8 mouse cellular contexts compared by ENCODE assay signal in the genomic region with DNA sequence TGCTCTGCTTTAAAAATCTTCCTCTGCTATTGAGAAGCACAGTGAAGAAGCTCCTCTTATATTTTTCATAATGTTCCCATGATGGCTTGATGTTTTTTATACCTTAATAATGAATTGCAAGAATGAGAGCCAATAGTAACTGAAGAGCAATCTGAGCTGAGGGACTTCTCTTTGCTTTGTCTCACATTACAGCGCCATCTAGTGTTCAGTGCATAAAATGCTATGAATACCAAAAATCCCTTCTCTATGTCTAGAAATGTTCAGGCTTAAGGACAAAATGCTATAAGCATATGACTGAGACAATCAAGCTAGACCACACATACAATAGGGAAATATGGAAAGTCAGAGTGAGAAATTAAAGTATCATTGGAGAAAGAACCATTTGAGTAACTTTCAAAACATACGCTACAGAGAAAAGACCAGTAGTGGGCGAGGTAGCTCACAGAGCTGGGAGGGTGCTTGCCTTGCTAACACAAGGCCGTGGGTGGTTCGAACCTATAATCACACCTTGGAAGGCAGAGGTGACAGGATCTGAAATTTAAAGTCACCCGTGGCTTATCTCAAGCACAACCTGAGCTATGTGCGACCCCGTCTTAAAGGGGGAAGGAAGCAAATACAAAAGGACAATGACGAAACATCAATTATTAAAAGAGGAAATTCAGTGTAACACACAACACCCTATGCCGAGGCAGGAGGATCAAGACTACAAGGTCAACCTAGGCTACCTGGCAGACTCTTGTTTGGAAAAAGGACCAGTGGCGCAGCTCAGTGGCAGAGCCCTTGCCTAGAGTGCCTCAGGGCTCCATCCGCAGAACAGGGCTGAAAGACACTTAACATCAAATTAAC. TPM values are rescaled to one million over a fixed set of nuclear protein-coding genes. Genes with fewer than 3 reads are reported as not detected.
A peak's percentile ranks its signal among the peaks of the same experiment; 100 is the strongest.
DNase-seq lines count a peak whose midpoint lies in the region; ATAC-seq and TF ChIP-seq lines count a peak whose summit lies in the region.

No protein-coding gene starts in this region.

- no peak overlapping the region for H3K9ac ChIP-seq in forebrain, embryonic 15.5 days (replicated peaks)
- H3K9ac ChIP-seq in midbrain, embryonic 16.5 days (ENCODE audit: low read depth, low read length), result no peak overlapping the region

- H3K79me3 ChIP-seq in C2C12 (ENCODE audit: low read depth), result no peaks in the 10 kb centered on the region

- peak; percentile 38; the same call in 1 of the 2 replicates for ATAC-seq in forebrain, embryonic 15.5 days (replicated peaks)
- ATAC-seq in midbrain, embryonic 16.5 days, result peak; percentile 42; the same call in 1 of the 2 replicates

- no peak overlapping the region for H3K4me2 ChIP-seq in forebrain, embryonic 15.5 days (replicated peaks)
- no peak overlapping the region for H3K4me2 ChIP-seq in midbrain, embryonic 16.5 days (ENCODE audit: low read length)

- TF ChIP-seq CTCF in kidney, adult 2 months (conservative IDR thresholded peaks at IDR 0.05; ENCODE audit: insufficient read depth, insufficient read length, low read depth, low read length), result 0 out of 2 replicates have a peak, but pooled peaks have one; percentile 22
- TF ChIP-seq CTCF in C2C12 (IDR thresholded peaks at IDR 0.05; ENCODE audit: control insufficient read depth, insufficient read depth, insufficient read length), result peak; percentile 4

- DNase-seq in kidney, adult 2 months, result peak; percentile 38
- no peak for DNase-seq in kidney, postnatal 10 days
- peak; percentile 36 for DNase-seq in MEL-GATA-1-ER (ENCODE audit: extremely low read depth, low read depth)
- no peak for DNase-seq in left cerebral cortex, adult 18-20 months (ENCODE audit: low spot score in 2 of 2)
- DNase-seq in heart, embryonic 10.5 days (ENCODE audit: low spot score), result no peak

- no peaks in the 10 kb centered on the region for H3K79me2 ChIP-seq in C2C12 (ENCODE audit: control insufficient read depth, insufficient read depth)

- H3ac ChIP-seq in C2C12 (ENCODE audit: control insufficient read depth, insufficient read length, low read depth), result no peak overlapping the region

- H3K4me3 ChIP-seq in kidney, adult 2 months (ENCODE audit: insufficient read depth, low read depth, low read length), result no peak overlapping the region
- H3K4me3 ChIP-seq in C2C12 (ENCODE audit: insufficient read depth, poor library complexity, severe bottlenecking), result no peak overlapping the region
- no peak overlapping the region for H3K4me3 ChIP-seq in forebrain, embryonic 15.5 days
- no peak overlapping the region for H3K4me3 ChIP-seq in midbrain, embryonic 16.5 days (ENCODE audit: low read depth, low read length)
- no peak overlapping the region for H3K4me3 ChIP-seq in heart, embryonic 10.5 days

- no peak overlapping the region for H3K27ac ChIP-seq in kidney, adult 2 months (ENCODE audit: insufficient read depth, low read depth, low read length)
- H3K27ac ChIP-seq in forebrain, embryonic 15.5 days (replicated peaks), result no peak overlapping the region
- no peak overlapping the region for H3K27ac ChIP-seq in midbrain, embryonic 16.5 days (ENCODE audit: low read length)
- H3K27ac ChIP-seq in heart, embryonic 10.5 days, result no peak overlapping the region

- no peaks in the 10 kb centered on the region for H3K36me3 ChIP-seq in kidney, adult 2 months (ENCODE audit: control insufficient read depth, insufficient read depth, low read length)
- peaks cover 3% of the 10 kb centered on the region for H3K36me3 ChIP-seq in C2C12 (ENCODE audit: control insufficient read depth, insufficient read depth)
- H3K36me3 ChIP-seq in forebrain, embryonic 15.5 days, result no peaks in the 10 kb centered on the region
- no peaks in the 10 kb centered on the region; the same call in 1 of the 2 replicates for H3K36me3 ChIP-seq in midbrain, embryonic 16.5 days (ENCODE audit: control insufficient read depth, insufficient read depth, low read length)
- no peaks in the 10 kb centered on the region for H3K36me3 ChIP-seq in heart, embryonic 10.5 days

- TF ChIP-seq POLR2A in kidney, adult 2 months (IDR thresholded peaks at IDR 0.05; ENCODE audit: low read depth, low read length), result no peak

- no peaks in the 10 kb centered on the region for H3K9me3 ChIP-seq in forebrain, embryonic 15.5 days
- no peaks in the 10 kb centered on the region for H3K9me3 ChIP-seq in midbrain, embryonic 16.5 days (replicated peaks; ENCODE audit: control insufficient read depth, low read length, poor library complexity, severe bottlenecking)
- H3K9me3 ChIP-seq in heart, embryonic 10.5 days, result no peaks in the 10 kb centered on the region

- no peaks in the 10 kb centered on the region for H3K4me1 ChIP-seq in kidney, adult 2 months (ENCODE audit: control insufficient read depth, insufficient read depth, low read length)
- no peaks in the 10 kb centered on the region for H3K4me1 ChIP-seq in forebrain, embryonic 15.5 days
- no peaks in the 10 kb centered on the region for H3K4me1 ChIP-seq in midbrain, embryonic 16.5 days (ENCODE audit: control insufficient read depth, insufficient read depth, low read length)
- H3K4me1 ChIP-seq in heart, embryonic 10.5 days, result no peaks in the 10 kb centered on the region

- WGBS in kidney, adult 2 months, result 68% methylated on average over 12 of the region's 12 CpGs
- 77% methylated on average over 12 of the region's 12 CpGs for WGBS in forebrain, embryonic 15.5 days
- WGBS in midbrain, embryonic 16.5 days, result 77% methylated on average over 12 of the region's 12 CpGs
- WGBS in heart, embryonic 10.5 days, result 75% methylated on average over 12 of the region's 12 CpGs

- H3K27me3 ChIP-seq in kidney, adult 2 months (replicated peaks; ENCODE audit: control insufficient read depth, insufficient read depth, low read length), result no peaks in the 10 kb centered on the region
- H3K27me3 ChIP-seq in C2C12 (ENCODE audit: control insufficient read depth, insufficient read depth, insufficient read length), result no peaks in the 10 kb centered on the region
- H3K27me3 ChIP-seq in forebrain, embryonic 15.5 days, result no peaks in the 10 kb centered on the region
- H3K27me3 ChIP-seq in midbrain, embryonic 16.5 days (ENCODE audit: control insufficient read depth, insufficient read depth, low read depth, low read length), result no peaks in the 10 kb centered on the region
- H3K27me3 ChIP-seq in heart, embryonic 10.5 days (ENCODE audit: insufficient read depth, poor library complexity, severe bottlenecking), result no peaks in the 10 kb centered on the region

TF ChIP-seq in C2C12, 6 proteins besides CTCF, POLR2A, EP300 and RAD21:
- no peak for TF ChIP-seq MAX (IDR thresholded peaks at IDR 0.05)
- TF ChIP-seq USF1 (IDR thresholded peaks at IDR 0.05; ENCODE audit: low read depth), result no peak
- TF ChIP-seq MYOG (IDR thresholded peaks at IDR 0.05; ENCODE audit: control insufficient read depth, extremely low read depth, insufficient read length), result no peak
- TF ChIP-seq MYOD1 (IDR thresholded peaks at IDR 0.05; ENCODE audit: control insufficient read depth, insufficient read length, low read depth), result no peak
- TF ChIP-seq CEBPB (IDR thresholded peaks at IDR 0.05; ENCODE audit: low read depth), result no peak
- TF ChIP-seq FOSL1 (IDR thresholded peaks at IDR 0.05; ENCODE audit: insufficient read depth, low read length, poor library complexity, severe bottlenecking), result no peak

RNA-seq across cellular contexts. Expression of a gene that starts 11.9 kb away (rescaled TPM):
- polyA plus RNA-seq in kidney, adult 2 months (2012; rRNA removed), result not detected in 2 replicates
- 0.01 TPM for polyA plus RNA-seq in C2C12 (2012; fragmentation: generic; extraction: Trizol)
- polyA plus RNA-seq in forebrain, embryonic 15.5 days (2015; fragmentation: Nextera tagmentation; extraction: Ambion mirVana), result 0.20 and 0.59 TPM in 2 replicates
- 0.33 and 0.58 TPM in 2 replicates for polyA plus RNA-seq in midbrain, embryonic 16.5 days (2015; fragmentation: Nextera tagmentation; extraction: Ambion mirVana)
- not detected for total RNA-seq in left cerebral cortex, adult 18-20 months (2021)
- polyA plus RNA-seq in heart, embryonic 10.5 days (2016; fragmentation: Nextera tagmentation; extraction: Ambion mirVana), result 0.20 and 0.22 TPM in 2 replicates

RNA-seq across cellular contexts. Expression of a gene that starts 20.5 kb away (rescaled TPM):
- polyA plus RNA-seq in kidney, adult 2 months (2012; rRNA removed), result 2.5 and 2.8 TPM in 2 replicates
- polyA plus RNA-seq in C2C12 (2012; fragmentation: generic; extraction: Trizol), result 4.4 TPM
- polyA plus RNA-seq in forebrain, embryonic 15.5 days (2015; fragmentation: Nextera tagmentation; extraction: Ambion mirVana), result 19.8 and 21.0 TPM in 2 replicates
- 13.7 and 14.5 TPM in 2 replicates for polyA plus RNA-seq in midbrain, embryonic 16.5 days (2015; fragmentation: Nextera tagmentation; extraction: Ambion mirVana)
- total RNA-seq in left cerebral cortex, adult 18-20 months (2021), result 10 to 100 TPM; 10.2 to 11.8 TPM
- 9.2 and 15.4 TPM in 2 replicates for polyA plus RNA-seq in heart, embryonic 10.5 days (2016; fragmentation: Nextera tagmentation; extraction: Ambion mirVana)

RNA-seq across cellular contexts. Expression of a gene that starts 27.7 kb away (rescaled TPM):
- 6.4 and 9.5 TPM in 2 replicates for polyA plus RNA-seq in kidney, adult 2 months (2012; rRNA removed)
- 6.6 TPM for polyA plus RNA-seq in C2C12 (2012; fragmentation: generic; extraction: Trizol)
- 7.3 and 8.5 TPM in 2 replicates for polyA plus RNA-seq in forebrain, embryonic 15.5 days (2015; fragmentation: Nextera tagmentation; extraction: Ambion mirVana)
- 8.5 and 9.8 TPM in 2 replicates for polyA plus RNA-seq in midbrain, embryonic 16.5 days (2015; fragmentation: Nextera tagmentation; extraction: Ambion mirVana)
- 1 to 10 TPM; 9.6 to 9.8 TPM for total RNA-seq in left cerebral cortex, adult 18-20 months (2021)
- polyA plus RNA-seq in heart, embryonic 10.5 days (2016; fragmentation: Nextera tagmentation; extraction: Ambion mirVana), result 15.2 and 17.4 TPM in 2 replicates

RNA-seq across cellular contexts. Expression of a gene that starts 39.8 kb away (rescaled TPM):
- polyA plus RNA-seq in kidney, adult 2 months (2012; rRNA removed), result 6.3 and 7.1 TPM in 2 replicates
- 1.8 TPM for polyA plus RNA-seq in C2C12 (2012; fragmentation: generic; extraction: Trizol)
- polyA plus RNA-seq in forebrain, embryonic 15.5 days (2015; fragmentation: Nextera tagmentation; extraction: Ambion mirVana), result 10.7 and 13.4 TPM in 2 replicates
- polyA plus RNA-seq in midbrain, embryonic 16.5 days (2015; fragmentation: Nextera tagmentation; extraction: Ambion mirVana), result 10.0 and 11.7 TPM in 2 replicates
- total RNA-seq in left cerebral cortex, adult 18-20 months (2021), result 10 to 100 TPM; 10.1 to 14.1 TPM
- 6.9 and 9.6 TPM in 2 replicates for polyA plus RNA-seq in heart, embryonic 10.5 days (2016; fragmentation: Nextera tagmentation; extraction: Ambion mirVana)

Comparison
In these comparisons a context has a peak if more than half of its experiments do, and no peak if none do; other contexts are left out.
1. DNase-seq: peak in kidney, adult 2 months (single experiment) and MEL-GATA-1-ER (single experiment); none in kidney, postnatal 10 days (single experiment), left cerebral cortex, adult 18-20 months (0 of 2) and heart, embryonic 10.5 days (single experiment).